Mouse (Mus musculus) stomach, embryonic 16.5 days (tissue): ENCODE measurements at regions not wholly inside any gene's neighbourhood (a gene's known extent, or its start where the extent isn't known, plus 50 kb on each side); places are given as distances from the start of the nearest gene placed in this dataset.
"Not testable (repeated sequence)": the region's sequence is repeated elsewhere in the genome, so short reads cannot be mapped to it uniquely, and the experiment has no call there.

ENCODE experiments used
- ATAC-seq: fragments of 200-750 bp; cut with Nextera tagmentation; 2 replicates; pipeline ENCODE4 v1.8.0; 2017; ENCODE audit warnings: moderate number of reproducible peaks, moderate TSS enrichment; ENCODE audit not compliant: insufficient read depth, low FRiP score
- H3K27ac ChIP-seq: fragments of 300-500 bp; sonication (generic); 2 replicates; pipeline ENCODE4 v1.5.1; 2014; ENCODE audit warnings: low read length
- H3K27me3 ChIP-seq: fragments of 300-500 bp; sonication (generic); 2 replicates; pipeline ENCODE4 v1.6.1; 2014; ENCODE audit warnings: low read length, control low read depth, mixed read lengths; ENCODE audit not compliant: control insufficient read depth, insufficient read depth
- H3K36me3 ChIP-seq: fragments of 300-500 bp; sonication (generic); 2 replicates; pipeline ENCODE4 v1.6.1; 2014; ENCODE audit warnings: low read length; ENCODE audit not compliant: control insufficient read depth, insufficient read depth
- H3K4me1 ChIP-seq: fragments of 300-500 bp; sonication (generic); 2 replicates; pipeline ENCODE4 v1.6.1; 2014; ENCODE audit warnings: low read length, control low read depth, mixed read lengths; ENCODE audit not compliant: control insufficient read depth, insufficient read depth
- H3K4me2 ChIP-seq: fragments of 300-500 bp; sonication (generic); 2 replicates; pipeline ENCODE4 v1.6.1; 2014; ENCODE audit warnings: low read depth, low read length, mixed read lengths
- H3K4me3 ChIP-seq: fragments of 300-500 bp; sonication (generic); replicated peaks from 2 replicates; pipeline ENCODE4 v1.5.1; 2014; ENCODE audit warnings: mild to moderate bottlenecking, low read length
- H3K9ac ChIP-seq: fragments of 300-500 bp; sonication (generic); 2 replicates; pipeline ENCODE4 v1.6.1; 2014; ENCODE audit warnings: low read length
- H3K9me3 ChIP-seq: fragments of 300-500 bp; sonication (generic); replicated peaks from 2 replicates; pipeline ENCODE4 v1.6.1; 2016; ENCODE audit warnings: low read length, control low read depth; ENCODE audit not compliant: control insufficient read depth
- WGBS: fragments of 180-500 bp; shearing (Covaris S2); extraction: QIAGEN DNeasy Blood & Tissue Kit; methylation state at CpG from one replicate; pipeline ENCODE4 v1.1.7; 2014; 5-methylcytosine and 5-hydroxymethylcytosine counted together

GRCm38 (mm10) chr12:14271216-14271615 is 119.4 kb upstream of the Fam84a start:
- no peaks in the 10 kb centered on the region for H3K36me3 ChIP-seq
- H3K4me2 ChIP-seq, result no peak overlapping the region
- no peak for ATAC-seq
- no peak overlapping the region for H3K9ac ChIP-seq
- no peaks in the 10 kb centered on the region for H3K27me3 ChIP-seq
- no peak overlapping the region for H3K4me3 ChIP-seq
- no peak overlapping the region for H3K27ac ChIP-seq
- no peaks in the 10 kb centered on the region for H3K9me3 ChIP-seq
- H3K4me1 ChIP-seq, result no peaks in the 10 kb centered on the region

GRCm38 (mm10) chr12:14261102-14261501 is 109.2 kb upstream of the Fam84a start:
- Histone ChIP-seq H3K4me1 (no peaks in the 10 kb centered on the region), H3K4me3 (no peak overlapping the region), H3K9me3 (no peaks in the 10 kb centered on the region), H3K27me3 (no peaks in the 10 kb centered on the region), H3K4me2 (no peak overlapping the region), H3K36me3 (no peaks in the 10 kb centered on the region), H3K27ac (no peak overlapping the region), H3K9ac (no peak overlapping the region)
- WGBS, result 74% methylated on average over 2 of the region's 2 CpGs
- ATAC-seq, result no peak

GRCm38 (mm10) chr12:14260288-14260687 is 108.4 kb upstream of the Fam84a start:
- WGBS, result 76% methylated on average over 4 of the region's 4 CpGs
- Histone ChIP-seq H3K4me1 (no peaks in the 10 kb centered on the region), H3K4me2 (no peak overlapping the region), H3K27ac (no peak overlapping the region), H3K36me3 (no peaks in the 10 kb centered on the region), H3K4me3 (no peak overlapping the region), H3K27me3 (no peaks in the 10 kb centered on the region), H3K9ac (no peak overlapping the region), H3K9me3 (no peaks in the 10 kb centered on the region)
- no peak for ATAC-seq

GRCm38 (mm10) chr12:14253336-14253735 is 101.5 kb upstream of the Fam84a start:
- Histone ChIP-seq H3K27me3 (no peaks in the 10 kb centered on the region), H3K4me1 (no peaks in the 10 kb centered on the region), H3K27ac (no peak overlapping the region), H3K9me3 (no peaks in the 10 kb centered on the region), H3K36me3 (no peaks in the 10 kb centered on the region), H3K9ac (no peak overlapping the region), H3K4me3 (no peak overlapping the region), H3K4me2 (no peak overlapping the region)
- no peak for ATAC-seq
- WGBS, result 80% methylated on average over 5 of the region's 5 CpGs

GRCm38 (mm10) chr12:14250124-14250523 is 98.3 kb upstream of the Fam84a start:
- no peaks in the 10 kb centered on the region for H3K36me3 ChIP-seq
- H3K4me2 ChIP-seq, result no peak overlapping the region
- H3K4me3 ChIP-seq, result no peak overlapping the region
- H3K27ac ChIP-seq, result no peak overlapping the region
- no peak for ATAC-seq
- no peaks in the 10 kb centered on the region for H3K9me3 ChIP-seq
- H3K9ac ChIP-seq, result no peak overlapping the region
- WGBS, result 86% methylated on average over 4 of the region's 4 CpGs
- H3K27me3 ChIP-seq, result no peaks in the 10 kb centered on the region
- no peaks in the 10 kb centered on the region for H3K4me1 ChIP-seq

GRCm38 (mm10) chr12:14242720-14243119 is 90.9 kb upstream of the Fam84a start:
- H3K36me3 ChIP-seq, H3K4me2 ChIP-seq, H3K9ac ChIP-seq, H3K27me3 ChIP-seq, ATAC-seq, H3K4me3 ChIP-seq, H3K27ac ChIP-seq, H3K9me3 ChIP-seq, H3K4me1 ChIP-seq: not testable (repeated sequence)
- WGBS, result 90% methylated on average over 6 of the region's 6 CpGs

- Histone ChIP-seq H3K4me1 (no peaks in the 10 kb centered on the region), H3K9ac (no peak overlapping the region), H3K4me2 (no peak overlapping the region), H3K36me3 (no peaks in the 10 kb centered on the region), H3K4me3 (no peak overlapping the region), H3K27me3 (no peaks in the 10 kb centered on the region), H3K9me3 (no peaks in the 10 kb centered on the region), H3K27ac (no peak overlapping the region)
- no peak for ATAC-seq
Measured at GRCm38 (mm10) chr12:14237699-14238098, 85.8 kb upstream of the Fam84a start.

- ATAC-seq, result no peak
Measured at GRCm38 (mm10) chr12:14235351-14235750, 83.5 kb upstream of the Fam84a start.

GRCm38 (mm10) chr12:14212618-14213017 is 60.8 kb upstream of the Fam84a start:
- no peaks in the 10 kb centered on the region for H3K36me3 ChIP-seq
- H3K9me3 ChIP-seq, result no peaks in the 10 kb centered on the region
- no peak overlapping the region for H3K9ac ChIP-seq
- H3K4me3 ChIP-seq, result no peak overlapping the region
- 50% methylated on average over 3 of the region's 3 CpGs for WGBS
- H3K27me3 ChIP-seq, result no peaks in the 10 kb centered on the region
- no peak overlapping the region for H3K4me2 ChIP-seq
- H3K27ac ChIP-seq, result peak overlapping the region; percentile 41; the same call in 1 of the 2 replicates
- ATAC-seq, result peak; percentile 58; the same call in 1 of the 2 replicates
- H3K4me1 ChIP-seq, result no peaks in the 10 kb centered on the region

More at GRCm38 (mm10) chr12:14235351-14235750, 83.5 kb upstream of the Fam84a start:
- H3K9me3 ChIP-seq, result no peaks in the 10 kb centered on the region
- no peak overlapping the region for H3K9ac ChIP-seq
- no peak overlapping the region for H3K27ac ChIP-seq
- H3K27me3 ChIP-seq, result no peaks in the 10 kb centered on the region
- H3K36me3 ChIP-seq, result no peaks in the 10 kb centered on the region
- no peaks in the 10 kb centered on the region for H3K4me1 ChIP-seq
- no peak overlapping the region for H3K4me3 ChIP-seq
- WGBS, result 89% methylated on average over 3 of the region's 3 CpGs
- no peak overlapping the region for H3K4me2 ChIP-seq

- H3K27ac ChIP-seq, result no peak overlapping the region
- H3K36me3 ChIP-seq, result no peaks in the 10 kb centered on the region
- no peak overlapping the region for H3K4me3 ChIP-seq
- no peaks in the 10 kb centered on the region for H3K27me3 ChIP-seq
- H3K4me2 ChIP-seq, result no peak overlapping the region
- no peaks in the 10 kb centered on the region for H3K4me1 ChIP-seq
- no peak for ATAC-seq
- H3K9me3 ChIP-seq, result no peaks in the 10 kb centered on the region
- no peak overlapping the region for H3K9ac ChIP-seq
Measured at GRCm38 (mm10) chr12:14209881-14210280, 58.0 kb upstream of the Fam84a start.
